Mouse (Mus musculus): Measurements from ENCODE around the gene Slc46a3.

Gene Slc46a3

GRCm38 (mm10) chr5:147845319-147845718 lies 49.3 kb downstream of the Slc46a3 start:
- no peak for DNase-seq (ENCODE audit: low spot score in 2 of 2)

- no peak for DNase-seq (ENCODE audit: low spot score in 2 of 2)
Observed at GRCm38 (mm10) chr5:147843340-147843739, 51.3 kb downstream of the Slc46a3 start.

- no peak for DNase-seq (ENCODE audit: low spot score in 2 of 2)
Observed at GRCm38 (mm10) chr5:147839418-147839817, 55.2 kb downstream of the Slc46a3 start.

GRCm38 (mm10) chr5:147834841-147835500 lies 59.6 kb downstream of the Slc46a3 start:
- no peak for DNase-seq (ENCODE audit: low spot score in 2 of 2)

- DNase-seq (ENCODE audit: low spot score in 2 of 2), result no peak
Observed at GRCm38 (mm10) chr5:147832842-147833241, 61.8 kb downstream of the Slc46a3 start.

- DNase-seq (ENCODE audit: low spot score in 2 of 2), result no peak
Observed at GRCm38 (mm10) chr5:147828846-147829245, 65.8 kb downstream of the Slc46a3 start.
